Mouse (Mus musculus): ENCODE results near the gene Tex261. TPM values are rescaled to one million over a fixed set of nuclear protein-coding genes. Genes with fewer than 3 reads are reported as not detected.

The Tex261 gene
- total RNA-seq, 2 experiments from 2014 or later: 51.6 to 52.2 TPM

GRCm38 (mm10) chr6:83762880-83763431 is 12.7 kb downstream of the Tex261 start:
- no peak for DNase-seq (ENCODE audit: low spot score in 2 of 2)

GRCm38 (mm10) chr6:83762344-83762743 is 13.3 kb downstream of the Tex261 start, which contains the start of gene Ankrd53:
TSS of gene Ankrd53 (plus strand) at chr6:83762644.
- DNase-seq (ENCODE audit: low spot score in 2 of 2): no peak

- no peak for DNase-seq (ENCODE audit: low spot score in 2 of 2)
These were observed 19.6 kb downstream of the Tex261 start for GRCm38 (mm10) chr6:83756051-83756450.

GRCm38 (mm10) chr6:83750171-83750684 is 25.4 kb downstream of the Tex261 start:
- DNase-seq (ENCODE audit: low spot score in 2 of 2): peak; percentile 35 to 40

GRCm38 (mm10) chr6:83749286-83749685 is 26.3 kb downstream of the Tex261 start:
- no peak for DNase-seq (ENCODE audit: low spot score in 2 of 2)

- DNase-seq (ENCODE audit: low spot score in 2 of 2): no peak
These were observed 30.1 kb downstream of the Tex261 start for GRCm38 (mm10) chr6:83745466-83745865.

- no peak for DNase-seq (ENCODE audit: low spot score in 2 of 2)
These were observed 31.1 kb downstream of the Tex261 start for GRCm38 (mm10) chr6:83744557-83744956.

- DNase-seq (ENCODE audit: low spot score in 2 of 2): no peak
These were observed 31.5 kb downstream of the Tex261 start for GRCm38 (mm10) chr6:83744126-83744525.

- no peak for DNase-seq (ENCODE audit: low spot score in 2 of 2)
These were observed 32.4 kb downstream of the Tex261 start for GRCm38 (mm10) chr6:83743212-83743611.

- no peak for DNase-seq (ENCODE audit: low spot score in 2 of 2)
These were observed 32.9 kb downstream of the Tex261 start, which contains the start of gene Atp6v1b1 for GRCm38 (mm10) chr6:83742761-83743160. TSS of gene Atp6v1b1 (plus strand) at chr6:83742990.

- no peak for DNase-seq (ENCODE audit: low spot score in 2 of 2)
These were observed 37.0 kb downstream of the Tex261 start for GRCm38 (mm10) chr6:83738596-83738995.

GRCm38 (mm10) chr6:83737311-83737710 is 38.3 kb downstream of the Tex261 start:
- DNase-seq (ENCODE audit: low spot score in 2 of 2): no peak

- peak; percentile 9 to 36 for DNase-seq (ENCODE audit: low spot score in 2 of 2)
These were observed 44.5 kb downstream of the Tex261 start for GRCm38 (mm10) chr6:83731128-83731527.

- peak in 1 of 2 experiments; percentile 7 for DNase-seq (ENCODE audit: low spot score in 2 of 2)
These were observed 46.2 kb downstream of the Tex261 start for GRCm38 (mm10) chr6:83729350-83729970.

- DNase-seq (ENCODE audit: low spot score in 2 of 2): no peak
These were observed 47.1 kb downstream of the Tex261 start for GRCm38 (mm10) chr6:83728488-83728887.

GRCm38 (mm10) chr6:83727178-83727577 is 48.4 kb downstream of the Tex261 start:
- DNase-seq (ENCODE audit: low spot score in 2 of 2): no peak

GRCm38 (mm10) chr6:83722526-83722925 is 53.1 kb downstream of the Tex261 start:
- DNase-seq (ENCODE audit: low spot score in 2 of 2): no peak

Other genes with a start within 250 kb of the Tex261 start
- under 1 TPM in 1 of 2 experiments, not detected in 1; 0.51 TPM for gene Actg2, start 239.5 kb downstream of the Tex261 start, total RNA-seq (2021)
- 10 to 100 TPM; 31.7 to 36.2 TPM for gene Stambp, start 203.1 kb downstream of the Tex261 start, total RNA-seq (2021)
- gene Clec4f, start 119.6 kb downstream of the Tex261 start, total RNA-seq (2021): not detected
- gene Cd207, start 98.0 kb downstream of the Tex261 start, total RNA-seq (2021): not detected
- not detected for gene Vax2, start 64.5 kb downstream of the Tex261 start, total RNA-seq (2021)
- gene Atp6v1b1, start 32.8 kb downstream of the Tex261 start, total RNA-seq (2021): under 1 TPM in 1 of 2 experiments, not detected in 1; 0.45 TPM
- gene Ankrd53, start 13.2 kb downstream of the Tex261 start, total RNA-seq (2021): not detected
- 10 to 100 TPM; 51.6 to 52.6 TPM for gene Nagk, start 19.2 kb upstream of the Tex261 start, total RNA-seq (2021)
- 10 to 100 TPM; 47.3 to 47.9 TPM for gene Paip2b, start 55.9 kb upstream of the Tex261 start, total RNA-seq (2021)
- gene Zfp638, start 91.3 kb upstream of the Tex261 start, total RNA-seq (2021): 100 to 1,000 TPM; 121 to 131 TPM
- gene Dysf, start 232.8 kb upstream of the Tex261 start, total RNA-seq (2021): 1 to 10 TPM; 3.1 to 3.9 TPM

Data from layer of hippocampus, postnatal 14 days (tissue).